Mouse (Mus musculus) stomach, postnatal 0 days (tissue): ENCODE data around the gene Arhgap9. TPM values are rescaled to one million over a fixed set of nuclear protein-coding genes. Genes with fewer than 3 reads are reported as not detected.
"Not testable (repeated sequence)": the region's sequence is repeated elsewhere in the genome, so short reads cannot be mapped to it uniquely, and the experiment has no call there.

ENCODE experiments used
- ATAC-seq: fragments of 200-750 bp; cut with Nextera tagmentation; 2 replicates; pipeline ENCODE4 v1.8.0; 2017; ENCODE audit not compliant: low FRiP score, low TSS enrichment
- DNase-seq: peaks from one replicate; pipeline ENCODE4 v3.0.0-alpha.2; 2016; ENCODE audit warnings: low spot score
- H3K27ac ChIP-seq: fragments of 300-500 bp; sonication (generic); replicated peaks from 2 replicates; pipeline ENCODE4 v1.5.1; 2014; ENCODE audit warnings: mild to moderate bottlenecking, control low read depth
- H3K27me3 ChIP-seq: fragments of 300-500 bp; sonication (generic); 2 replicates; pipeline ENCODE4 v1.6.1; 2014; ENCODE audit warnings: low read length; ENCODE audit not compliant: control insufficient read depth, insufficient read depth
- H3K36me3 ChIP-seq: fragments of 300-500 bp; sonication (generic); 2 replicates; pipeline ENCODE4 v1.6.1; 2014; ENCODE audit warnings: low read length, mixed read lengths; ENCODE audit not compliant: control insufficient read depth, insufficient read depth
- H3K4me1 ChIP-seq: fragments of 300-500 bp; sonication (generic); replicated peaks from 2 replicates; pipeline ENCODE4 v1.6.1; 2014; ENCODE audit warnings: antibody characterized with exemption; ENCODE audit not compliant: control insufficient read depth, insufficient read depth
- H3K4me2 ChIP-seq: fragments of 300-500 bp; sonication (generic); replicated peaks from 2 replicates; pipeline ENCODE4 v1.6.1; 2014; ENCODE audit warnings: low read depth, mild to moderate bottlenecking, control low read depth, moderate library complexity
- H3K4me3 ChIP-seq: fragments of 300-500 bp; sonication (generic); 2 replicates; pipeline ENCODE4 v1.5.1; 2014; ENCODE audit warnings: low read depth, low read length, control low read depth
- H3K9ac ChIP-seq: fragments of 300-500 bp; sonication (generic); 2 replicates; pipeline ENCODE4 v1.6.1; 2014; ENCODE audit warnings: mild to moderate bottlenecking, low read length, control low read depth, mixed read lengths
- H3K9me3 ChIP-seq: fragments of 300-500 bp; sonication (generic); 2 replicates; pipeline ENCODE4 v1.6.1; 2016; ENCODE audit warnings: low read length; ENCODE audit not compliant: control insufficient read depth
- CTCF ChIP-seq: IDR thresholded peaks from 2 replicates; pipeline ENCODE4 v1.5.1; 2016; ENCODE audit warnings: antibody characterized with exemption, low read depth, mild to moderate bottlenecking, moderate library complexity
- EP300 ChIP-seq: optimal IDR thresholded peaks from 2 replicates; pipeline ENCODE3; 2016; ENCODE audit warnings: antibody characterized with exemption
- WGBS: fragments of 180-500 bp; shearing (Covaris S2); extraction: QIAGEN DNeasy Blood & Tissue Kit; methylation state at CpG from one replicate; pipeline ENCODE4 v1.1.7; 2014; 5-methylcytosine and 5-hydroxymethylcytosine counted together
- polyA plus RNA-seq: library from polyadenylated mRNA; unstranded; fragments of >200 nt; fragmentation: Nextera tagmentation; extraction: Ambion mirVana; gene quantifications from 2 replicates; pipeline ENCODE4 v1.2.1, GENCODE M21; 2015

Gene Arhgap9
- polyA plus RNA-seq, 1 experiment from 2014 or later: 5.2 TPM

- WGBS: 69% methylated on average over 1 of the region's 1 CpGs
- ATAC-seq: not testable (repeated sequence)
Measured at GRCm38 (mm10) chr10:127314950-127315349, 6.8 kb upstream of the Arhgap9 start.

GRCm38 (mm10) chr10:127317277-127317676, 4.5 kb upstream of the Arhgap9 start:
- Histone ChIP-seq H3K4me3 (no peak overlapping the region), H3K9ac (no peak overlapping the region), H3K4me2 (no peak overlapping the region), H3K9me3 (no peaks in the 10 kb centered on the region), H3K36me3 (no peaks in the 10 kb centered on the region), H3K27ac (no peak overlapping the region), H3K27me3 (no peaks in the 10 kb centered on the region), H3K4me1 (no peaks in the 10 kb centered on the region)
- WGBS: 84% methylated on average over 2 of the region's 2 CpGs
- DNase-seq (no peak), ATAC-seq (no peak)
- TF ChIP-seq CTCF: no peak

More at GRCm38 (mm10) chr10:127314950-127315349, 6.8 kb upstream of the Arhgap9 start:
- not testable (repeated sequence) for H3K9me3 ChIP-seq, H3K4me3 ChIP-seq, H3K9ac ChIP-seq, H3K27ac ChIP-seq, H3K4me1 ChIP-seq, H3K36me3 ChIP-seq, DNase-seq, H3K27me3 ChIP-seq, H3K4me2 ChIP-seq
- TF ChIP-seq CTCF: 0 out of 2 replicates have a peak, but pooled peaks have one; percentile 9

GRCm38 (mm10) chr10:127318009-127318408, 3.8 kb upstream of the Arhgap9 start:
- TF ChIP-seq EP300: no peak
- TF ChIP-seq CTCF: no peak
- no peak for ATAC-seq
- Histone ChIP-seq H3K27ac (no peak overlapping the region), H3K9me3 (no peaks in the 10 kb centered on the region), H3K4me3 (no peak overlapping the region), H3K36me3 (no peaks in the 10 kb centered on the region), H3K9ac (no peak overlapping the region), H3K27me3 (no peaks in the 10 kb centered on the region), H3K4me2 (no peak overlapping the region), H3K4me1 (no peaks in the 10 kb centered on the region)
- 38% methylated on average over 4 of the region's 4 CpGs for whole genome bisulfite sequencing
- DNase-seq: no peak

DNA sequence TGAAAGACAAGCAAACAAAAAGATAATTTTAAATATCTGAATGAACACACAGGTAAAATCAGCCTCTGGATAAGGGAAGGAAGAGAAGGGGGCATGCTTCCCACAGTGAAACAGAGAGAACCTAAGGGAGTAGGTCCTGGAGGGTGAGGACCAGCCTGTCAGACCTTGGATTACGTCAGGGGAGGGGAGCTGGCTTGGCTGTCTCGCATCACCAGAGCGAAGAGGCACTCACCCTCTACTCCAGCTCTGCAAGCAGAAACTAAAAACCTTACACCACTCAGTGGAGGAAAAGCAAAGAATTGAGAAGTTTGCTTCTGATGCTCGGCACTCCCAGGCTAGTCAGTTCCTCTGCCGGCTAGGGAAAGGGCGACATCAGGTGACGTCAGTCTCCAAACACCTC, 1.8 kb upstream of the Arhgap9 start:
- 69% methylated on average over 7 of the region's 7 CpGs for WGBS
- H3K27me3 ChIP-seq: no peaks in the 10 kb centered on the region
- H3K4me1 ChIP-seq: no peaks in the 10 kb centered on the region
- H3K36me3 ChIP-seq: no peaks in the 10 kb centered on the region
- H3K27ac ChIP-seq: no peak overlapping the region
- H3K9ac ChIP-seq: no peak overlapping the region
- no peak overlapping the region for H3K4me2 ChIP-seq
- no peak overlapping the region for H3K4me3 ChIP-seq
- no peak for ATAC-seq
- no peak for DNase-seq
- no peaks in the 10 kb centered on the region for H3K9me3 ChIP-seq
- TF ChIP-seq CTCF (no peak), EP300 (no peak)

DNA sequence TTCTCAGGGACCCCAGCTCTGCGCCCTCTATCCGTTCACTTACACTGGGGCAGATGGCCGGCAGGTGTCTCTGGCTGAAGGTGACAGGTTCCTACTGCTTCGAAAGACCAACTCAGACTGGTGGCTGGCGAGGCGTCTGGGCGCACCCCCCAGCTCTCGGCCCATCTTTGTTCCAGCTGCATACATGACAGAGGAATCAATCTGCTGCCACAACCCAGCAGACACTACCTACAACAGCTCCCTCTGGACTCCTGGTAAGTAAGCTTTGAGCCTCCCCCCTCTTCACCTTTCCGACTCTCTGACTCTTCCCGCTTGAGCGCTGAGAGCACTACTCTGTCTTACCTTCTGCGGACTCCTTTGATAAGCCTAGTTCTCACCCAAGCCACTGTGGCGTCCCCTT, 414 bp downstream of the Arhgap9 start:
- H3K27me3 ChIP-seq: no peaks in the 10 kb centered on the region
- no peak for TF ChIP-seq CTCF
- TF ChIP-seq EP300: no peak
- H3K4me1 ChIP-seq: peaks cover 10% of the 10 kb centered on the region; the same call in 1 of the 2 replicates
- DNase-seq: no peak
- WGBS: 59% methylated on average over 13 of the region's 13 CpGs
- H3K9me3 ChIP-seq: no peaks in the 10 kb centered on the region
- H3K9ac ChIP-seq: no peak overlapping the region
- no peak for ATAC-seq
- H3K4me2 ChIP-seq: no peak overlapping the region
- no peaks in the 10 kb centered on the region for H3K36me3 ChIP-seq
- H3K4me3 ChIP-seq: no peak overlapping the region
- H3K27ac ChIP-seq: no peak overlapping the region

DNA sequence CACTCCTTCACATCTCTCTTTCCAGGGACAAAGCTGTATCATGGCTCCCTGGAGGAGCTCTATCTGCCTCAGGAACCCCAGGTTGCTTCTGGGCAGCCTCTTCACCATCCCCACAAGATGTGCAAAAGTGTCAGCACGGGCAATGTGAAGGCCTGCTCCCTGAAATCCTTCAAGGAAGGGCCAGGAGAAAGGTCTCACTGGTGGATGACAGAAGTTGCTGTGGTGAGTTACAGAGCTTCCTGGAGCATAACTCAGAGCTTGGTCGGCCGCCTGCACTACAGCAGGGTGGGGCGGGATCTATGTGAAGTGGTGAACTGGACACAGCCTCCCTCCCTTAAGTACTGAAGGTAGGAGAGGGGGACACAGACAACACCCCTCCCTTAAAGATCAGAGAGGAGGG, 905 bp downstream of the Arhgap9 start:
- TF ChIP-seq CTCF (no peak), EP300 (no peak)

More for the DNA sequence above, 905 bp downstream of the Arhgap9 start:
- Histone ChIP-seq H3K9ac (no peak overlapping the region), H3K27ac (no peak overlapping the region), H3K4me1 (peaks cover 10% of the 10 kb centered on the region; the same call in 1 of the 2 replicates), H3K9me3 (no peaks in the 10 kb centered on the region), H3K4me2 (no peak overlapping the region), H3K27me3 (no peaks in the 10 kb centered on the region), H3K4me3 (no peak overlapping the region), H3K36me3 (no peaks in the 10 kb centered on the region)
- no peak for ATAC-seq
- 61% methylated on average over 4 of the region's 4 CpGs for WGBS
- no peak for DNase-seq
